Mouse (Mus musculus): ENCODE results near the gene Mkln1. TPM values are rescaled to one million over a fixed set of nuclear protein-coding genes. Genes with fewer than 3 reads are reported as not detected.

Gene Mkln1
- polyA plus RNA-seq, 2 experiments from 2014 or later: 314 to 377 TPM

DNA sequence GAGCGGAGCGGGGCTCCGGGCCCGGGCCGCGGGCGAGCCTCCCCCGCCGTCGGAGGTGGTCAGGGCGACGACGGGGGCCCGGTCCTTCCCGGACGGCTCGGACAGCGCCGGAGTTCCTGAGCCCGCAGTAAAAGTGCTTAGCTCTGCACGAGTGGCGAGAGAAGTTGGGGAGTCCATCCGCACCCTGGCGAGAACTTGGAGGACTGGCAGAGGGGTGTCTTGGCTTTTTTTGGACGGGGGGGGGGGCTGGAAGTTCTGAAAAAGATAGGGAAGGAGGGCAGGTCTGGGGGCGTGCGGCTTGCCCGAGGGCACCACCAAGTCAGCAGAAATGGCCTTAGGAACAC lies 643 bp downstream of the Mkln1 start:
- ATAC-seq: peak; percentile 7

DNA sequence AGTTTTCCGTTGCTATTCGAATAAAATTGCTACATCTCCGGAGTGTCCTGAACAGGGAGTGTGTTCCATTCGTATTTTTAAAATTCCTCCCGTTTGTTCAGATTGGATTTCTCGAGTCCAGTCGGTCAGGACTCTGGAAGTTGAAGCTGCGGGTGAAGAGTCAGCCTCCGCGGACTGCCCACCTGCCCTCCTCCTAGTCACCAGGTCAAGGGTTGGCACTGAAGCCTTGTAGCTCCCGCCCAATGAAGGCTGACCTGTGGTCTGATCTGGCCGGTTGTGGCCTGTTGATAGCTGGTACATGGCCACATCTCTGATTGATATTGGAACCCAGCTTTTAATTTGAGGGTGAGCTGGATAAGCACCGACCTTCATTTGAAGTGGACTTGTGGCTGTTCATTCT lies 1.0 kb downstream of the Mkln1 start:
- no peak for ATAC-seq

DNA sequence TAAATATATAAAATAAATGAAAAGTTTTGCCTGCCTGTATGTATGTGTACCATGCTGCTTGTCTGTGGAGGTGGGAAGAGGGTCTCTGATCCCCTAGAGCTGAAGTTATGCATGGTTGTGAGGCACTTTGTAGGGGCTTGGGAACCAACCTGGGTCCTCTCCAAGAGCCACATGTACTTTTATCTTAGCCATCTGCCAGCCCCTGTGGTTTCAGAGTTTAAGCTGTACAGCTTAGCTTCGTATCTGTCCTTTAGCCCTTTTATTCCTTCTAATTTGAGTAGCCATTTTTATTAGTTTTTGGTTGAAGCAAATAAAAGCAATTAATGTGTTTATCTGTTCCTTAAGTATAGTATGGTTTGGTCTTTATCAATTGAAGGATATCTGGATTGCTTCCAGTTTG lies 12.5 kb downstream of the Mkln1 start:
- ATAC-seq: no peak

DNA sequence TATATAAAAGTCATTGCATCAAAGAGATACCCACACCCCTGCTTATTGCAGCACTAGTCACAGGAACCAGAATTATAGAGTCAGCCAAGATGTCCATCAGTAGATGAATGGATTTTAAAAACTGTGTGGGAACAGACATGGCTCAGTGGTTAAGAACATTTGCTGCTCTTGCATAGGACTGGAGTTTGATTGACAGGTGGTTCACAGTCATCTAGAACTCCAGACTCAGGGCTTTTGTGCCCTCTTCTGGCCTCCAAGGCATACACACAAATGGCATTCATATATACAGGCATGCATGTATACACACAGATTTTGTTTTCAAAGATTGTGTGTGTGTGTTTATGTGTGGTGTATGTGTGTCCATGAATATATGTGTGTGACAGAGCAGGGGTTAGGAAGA lies 14.0 kb downstream of the Mkln1 start:
- ATAC-seq: peak; percentile 82

DNA sequence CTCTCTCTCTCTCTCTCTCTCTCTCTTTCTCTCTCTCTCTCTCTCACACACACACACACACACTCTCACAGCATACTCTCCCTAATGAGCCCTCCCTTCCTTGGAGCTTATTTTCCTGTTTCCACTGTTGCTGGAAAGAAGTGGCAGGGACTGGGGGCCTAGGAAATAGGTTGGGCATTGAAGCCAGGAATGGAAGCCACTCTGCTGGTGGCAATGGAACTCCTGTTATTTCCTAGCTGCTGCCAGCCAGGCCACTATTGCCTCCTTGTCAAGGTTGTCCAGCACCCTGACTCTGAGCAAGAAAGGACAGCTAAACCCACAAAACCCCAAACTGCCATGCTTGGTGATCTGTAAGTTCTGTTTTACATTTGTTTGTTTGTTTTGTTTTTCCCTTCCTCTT lies 15.0 kb downstream of the Mkln1 start:
- no peak for ATAC-seq

DNA sequence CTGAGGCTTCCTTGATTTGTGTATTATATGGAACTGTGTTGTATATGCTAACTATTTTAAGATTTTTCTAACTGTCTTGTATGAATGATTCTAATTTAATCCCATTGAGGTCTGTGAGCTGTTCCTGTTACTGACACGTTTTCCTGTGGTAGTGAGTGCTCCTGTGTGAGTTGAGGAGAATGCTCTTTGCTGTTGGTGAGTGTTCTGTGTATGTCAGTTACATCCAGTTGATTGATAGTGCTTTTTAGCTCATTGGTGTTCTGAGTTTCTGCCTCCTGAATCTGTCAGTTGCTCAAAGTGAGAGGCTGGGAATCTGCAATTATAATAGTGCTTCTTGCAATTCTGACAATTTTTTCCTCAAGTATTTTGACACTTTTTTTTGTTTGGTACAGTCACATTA lies 15.8 kb downstream of the Mkln1 start:
- no peak for ATAC-seq

DNA sequence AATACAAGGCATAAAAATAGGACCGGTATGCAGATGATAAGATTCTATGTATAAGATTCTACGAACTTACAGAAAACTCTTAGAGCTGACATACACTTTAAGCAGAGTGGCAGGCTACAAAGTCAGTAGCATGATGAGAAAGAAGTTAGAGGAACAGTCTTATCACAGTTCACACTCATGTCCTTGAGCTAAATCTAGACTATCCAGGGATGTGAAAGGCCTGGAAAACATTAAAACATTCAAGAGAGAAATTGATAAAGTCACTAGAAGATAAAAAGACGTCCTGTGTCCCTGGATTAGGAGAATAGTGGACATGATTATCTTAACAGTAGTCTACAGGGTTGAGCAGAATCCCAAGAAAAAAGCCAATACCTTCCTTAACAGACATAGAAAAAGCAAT lies 26.9 kb downstream of the Mkln1 start:
- ATAC-seq: no peak

DNA sequence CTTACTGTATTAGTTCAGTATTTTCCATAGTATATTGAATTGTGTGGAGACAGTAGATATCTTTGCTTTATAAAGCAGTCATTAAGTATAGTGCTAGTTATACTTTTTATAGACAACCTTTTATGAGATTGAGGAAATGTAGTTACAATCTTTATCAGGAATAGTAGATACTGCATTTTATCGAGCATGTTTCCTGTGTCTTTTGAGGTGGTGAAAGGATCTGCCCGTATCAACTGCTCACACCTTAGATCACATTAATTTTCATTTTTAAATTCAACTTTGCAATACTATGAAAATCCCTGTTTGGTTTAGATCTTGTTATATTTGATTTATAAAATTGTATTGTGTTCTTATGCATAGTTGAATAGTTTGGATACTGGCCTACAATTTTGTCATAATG lies 38.7 kb downstream of the Mkln1 start:
- no peak for ATAC-seq

DNA sequence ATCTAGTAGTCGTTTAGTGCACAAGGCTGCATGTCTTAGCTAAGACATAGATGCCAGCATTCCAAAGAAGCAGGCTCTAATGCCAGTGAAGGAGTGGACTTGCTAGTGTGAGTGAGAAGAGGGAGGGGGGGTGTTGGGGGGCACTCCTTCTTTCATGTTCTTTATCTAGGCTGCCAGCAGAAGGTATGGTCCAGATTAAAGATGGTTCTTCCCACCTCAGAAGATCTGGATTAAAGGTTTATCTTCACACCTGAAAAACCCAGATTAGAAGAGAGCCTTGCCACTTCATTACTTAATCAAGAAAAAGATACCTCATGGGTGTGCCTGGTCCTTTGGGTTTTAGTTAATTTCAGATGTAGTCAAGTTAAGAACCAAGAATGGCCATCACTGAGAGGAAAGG lies 46.7 kb downstream of the Mkln1 start:
- no peak for ATAC-seq

DNA sequence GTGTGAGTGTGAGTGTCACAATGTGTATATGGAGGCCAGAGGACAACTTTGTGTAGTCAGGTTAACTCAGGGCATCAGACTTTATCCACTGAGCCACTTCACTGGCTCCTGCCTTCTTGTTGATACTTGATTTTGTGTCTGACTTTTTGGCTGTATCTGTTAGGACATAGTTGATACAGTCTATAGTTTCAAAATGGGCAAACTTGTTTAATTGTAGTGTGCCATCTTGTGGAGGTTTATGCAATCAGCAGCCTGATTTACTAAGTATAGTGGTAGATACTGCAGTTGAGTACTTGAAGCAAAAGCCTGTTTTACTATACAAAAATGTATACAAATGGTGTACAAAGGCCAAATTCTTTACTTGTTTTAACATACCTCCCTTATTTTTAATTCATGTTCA lies 55.2 kb downstream of the Mkln1 start:
- peak; percentile 80 for ATAC-seq

DNA sequence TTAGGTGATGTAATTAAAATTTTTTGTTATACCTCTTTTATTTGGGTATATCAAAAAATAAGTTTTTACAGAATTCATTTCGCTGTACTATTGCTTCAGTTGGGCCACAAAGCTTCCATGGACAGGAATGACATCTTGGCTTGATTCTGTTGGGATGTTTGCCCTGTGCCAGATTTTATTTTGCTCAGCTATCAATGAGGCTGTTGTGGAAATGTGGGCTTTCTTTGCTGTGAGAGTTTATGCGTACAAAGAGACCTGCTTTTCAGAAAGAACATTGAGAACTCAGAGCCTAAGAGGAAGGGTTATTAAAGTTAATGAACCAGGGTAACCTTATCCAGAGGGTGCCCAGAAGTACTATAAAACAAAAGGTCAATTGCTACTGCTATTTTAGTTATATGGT lies 56.8 kb downstream of the Mkln1 start:
- ATAC-seq: no peak

DNA sequence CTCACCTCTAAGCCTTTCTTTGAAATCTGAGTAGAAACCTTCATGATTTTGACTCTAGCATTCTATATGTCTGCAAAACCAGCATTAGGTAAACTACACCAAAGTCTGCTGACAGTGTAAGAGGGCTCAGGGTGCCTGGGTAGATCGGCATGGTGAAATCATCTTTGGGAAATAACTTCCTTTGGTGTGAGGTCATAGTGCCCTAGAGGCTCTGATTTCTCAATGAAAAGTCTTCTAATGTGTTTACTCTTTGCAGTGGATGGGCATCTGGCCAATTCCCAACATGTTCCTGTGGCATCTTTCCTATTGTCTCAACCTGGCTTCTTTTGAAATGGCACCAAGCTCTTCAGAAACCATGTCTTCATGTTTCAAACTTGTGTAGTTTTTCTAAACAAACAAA lies 58.5 kb downstream of the Mkln1 start:
- no peak for ATAC-seq

DNA sequence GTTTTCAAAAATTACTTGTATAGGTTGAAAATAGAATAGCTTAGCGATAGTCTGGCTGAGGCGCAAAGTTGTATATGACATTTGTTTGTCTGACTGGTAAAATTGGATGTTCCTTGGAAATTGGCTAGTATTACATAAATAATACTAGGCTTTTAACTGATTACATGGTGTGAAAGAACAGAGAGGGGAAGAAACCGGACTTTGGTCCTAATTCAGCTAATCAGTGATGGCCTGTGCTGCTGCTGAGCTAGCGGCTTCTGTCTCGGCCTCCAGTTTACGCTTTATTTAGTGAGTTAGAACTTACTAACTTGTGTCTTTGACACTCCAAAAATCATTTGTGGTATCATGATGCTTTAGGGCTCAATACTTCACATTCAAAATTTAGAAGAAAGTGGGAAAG lies 70.9 kb downstream of the Mkln1 start:
- no peak for ATAC-seq

DNA sequence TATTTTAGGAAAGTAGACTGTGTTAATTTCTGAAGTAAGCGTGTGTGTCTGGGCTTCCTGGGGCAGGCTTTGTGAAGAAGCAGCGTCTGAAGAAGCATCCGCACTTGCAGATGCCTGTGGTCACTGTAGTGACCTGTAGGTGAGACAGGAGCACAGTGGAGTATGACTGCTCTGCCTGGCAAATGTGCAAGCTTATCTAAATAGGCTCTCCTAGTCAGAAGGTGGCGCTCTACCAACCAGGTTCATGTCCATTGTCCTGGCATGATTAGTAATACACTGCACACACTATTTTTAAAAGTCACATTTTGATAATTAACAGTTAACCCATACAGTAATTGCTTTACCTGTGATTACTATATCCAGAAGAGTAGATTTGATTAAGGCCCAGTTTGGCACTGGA lies 79.7 kb downstream of the Mkln1 start:
- no peak for ATAC-seq

DNA sequence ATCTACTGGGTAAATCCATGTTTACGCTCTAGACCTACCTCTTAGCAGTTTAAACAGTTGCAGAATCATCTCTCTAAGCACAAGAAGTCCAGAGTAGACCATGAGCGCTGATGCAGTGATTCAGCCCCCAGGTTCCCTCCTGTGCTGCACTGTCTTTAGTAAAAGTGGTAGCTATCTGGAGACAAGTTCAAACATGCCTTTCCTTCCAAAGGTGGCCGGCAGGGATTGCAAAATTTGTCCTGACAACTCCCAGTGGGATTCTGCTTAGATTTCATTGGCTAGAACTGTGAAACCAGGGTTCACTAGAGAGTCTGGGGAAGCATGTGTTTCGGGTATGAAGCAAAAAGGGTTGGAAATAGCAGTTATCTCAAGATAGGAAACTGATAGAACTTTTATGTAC lies 81.5 kb downstream of the Mkln1 start:
- no peak for ATAC-seq

DNA sequence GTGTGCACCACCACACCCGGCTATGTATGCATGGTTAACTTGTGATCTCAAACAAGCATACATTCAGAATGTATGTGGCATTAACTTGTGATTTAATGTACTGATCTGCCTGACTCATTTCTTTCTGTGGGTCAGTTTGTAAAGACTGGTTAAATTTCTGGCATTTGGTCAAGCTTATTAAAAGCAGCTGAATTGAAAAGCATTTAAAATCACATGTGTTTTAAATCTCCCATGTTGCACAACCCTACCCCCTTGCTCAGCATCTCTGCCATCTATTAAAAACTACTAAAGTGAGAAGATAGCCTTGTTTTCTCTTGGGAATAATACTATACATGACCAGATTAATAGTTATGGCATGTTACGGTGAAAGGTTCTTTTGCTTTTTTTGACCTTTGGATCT lies 88.1 kb downstream of the Mkln1 start:
- ATAC-seq: no peak

DNA sequence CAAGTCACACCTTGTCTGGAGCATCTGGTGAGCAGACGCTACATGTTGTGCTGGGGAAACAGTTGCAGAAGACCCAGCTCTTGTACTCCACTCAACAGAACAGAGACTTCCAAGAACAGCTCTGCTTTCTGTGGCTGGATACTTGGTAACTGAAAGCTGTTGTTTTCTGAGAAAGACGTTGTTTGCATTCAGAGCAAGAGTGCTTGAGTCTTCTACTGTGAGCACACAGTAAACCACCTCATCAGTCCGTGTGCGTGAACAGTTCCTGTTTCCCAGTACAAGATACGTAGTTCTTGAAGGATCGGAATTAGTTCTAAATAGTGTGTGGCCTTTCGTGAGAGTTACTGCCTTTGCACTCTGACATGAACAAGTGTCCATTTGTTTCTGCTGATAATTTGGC lies 91.4 kb downstream of the Mkln1 start:
- ATAC-seq: peak; percentile 60

DNA sequence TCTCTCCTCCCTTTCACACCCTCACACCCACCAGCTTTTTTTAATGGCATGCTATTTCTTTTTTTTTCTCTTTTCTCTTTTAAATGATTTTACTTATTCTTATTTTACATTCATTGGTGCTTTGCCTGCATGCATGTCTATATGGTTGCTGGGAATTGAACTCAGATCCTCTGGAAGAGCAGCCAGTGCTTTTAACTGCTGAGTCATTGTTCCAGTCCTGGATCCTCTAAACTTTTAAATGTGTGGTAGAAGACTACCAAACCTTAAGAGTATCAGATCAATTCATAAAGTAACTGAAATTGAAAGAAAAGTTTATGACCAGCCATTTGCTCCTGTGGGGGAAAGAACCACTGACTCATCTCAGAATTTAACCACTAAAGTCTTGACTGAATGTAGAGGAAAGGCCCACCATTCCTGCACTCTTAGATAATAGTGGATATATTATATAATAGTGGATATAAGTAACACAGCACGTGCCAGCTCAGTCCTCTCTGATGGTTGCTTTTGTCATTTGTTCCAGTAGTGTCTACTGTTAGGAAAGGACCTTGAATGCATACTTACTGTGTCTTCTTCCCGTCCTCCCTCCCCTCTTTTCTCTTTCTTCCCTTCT lies 96.7 kb downstream of the Mkln1 start:
- ATAC-seq: peak; percentile 79

DNA sequence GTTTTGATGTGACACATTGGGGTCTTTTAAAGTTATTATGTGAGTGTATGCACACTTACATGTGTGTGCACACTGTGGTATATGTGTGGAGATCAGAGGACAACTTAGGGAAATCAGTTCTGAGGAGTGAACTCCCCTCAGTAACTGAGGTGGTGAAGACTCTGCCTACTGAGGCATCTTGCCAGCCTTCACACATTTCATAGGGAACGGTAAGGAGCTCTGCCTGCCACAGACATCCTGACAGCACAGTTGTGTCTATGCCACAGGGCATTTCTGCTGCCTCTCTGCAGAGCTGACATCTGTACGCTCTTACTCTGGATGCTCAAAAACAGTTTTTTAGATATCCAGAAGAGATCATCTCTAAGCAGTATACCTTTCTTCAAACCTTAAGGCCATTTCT lies 97.7 kb downstream of the Mkln1 start:
- no peak for ATAC-seq

DNA sequence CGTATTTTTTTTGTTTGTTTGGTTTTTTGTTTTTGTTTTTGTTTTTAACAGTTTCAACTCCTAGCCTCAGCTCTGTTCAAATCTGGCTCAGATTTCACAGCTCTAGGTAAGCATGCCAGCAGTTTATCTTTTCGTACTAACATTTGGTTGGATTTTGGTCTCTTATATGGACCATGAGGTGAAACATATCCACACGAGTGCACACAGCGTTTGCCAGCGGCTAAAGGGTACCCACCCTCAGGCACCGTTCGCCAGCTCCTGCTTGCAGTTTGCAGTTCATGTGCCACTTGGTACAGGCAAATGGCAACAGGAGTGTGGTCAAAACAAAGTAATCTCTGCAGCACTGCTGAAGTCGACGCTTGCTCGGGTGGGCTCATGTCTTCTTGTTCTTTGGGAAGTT lies 101.3 kb downstream of the Mkln1 start:
- no peak for ATAC-seq

DNA sequence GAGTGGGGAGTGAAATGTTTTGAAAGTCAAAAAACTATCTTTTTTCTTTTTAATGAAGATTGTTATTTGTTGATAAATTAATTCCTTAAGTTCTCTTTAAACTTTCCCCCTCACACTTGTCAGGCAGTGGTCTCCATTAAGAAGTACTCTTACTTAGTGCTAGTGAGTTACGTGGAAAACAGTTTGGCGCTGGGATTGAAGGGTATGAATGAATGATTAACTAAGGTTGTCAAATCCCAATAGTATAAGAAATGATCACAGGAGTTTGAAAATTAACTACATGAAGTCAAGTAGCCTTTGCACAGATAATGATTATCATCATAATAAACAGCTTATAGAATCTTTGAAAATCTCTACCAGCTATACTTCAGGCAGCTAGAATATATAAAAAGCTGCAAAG lies 101.7 kb downstream of the Mkln1 start:
- no peak for ATAC-seq

DNA sequence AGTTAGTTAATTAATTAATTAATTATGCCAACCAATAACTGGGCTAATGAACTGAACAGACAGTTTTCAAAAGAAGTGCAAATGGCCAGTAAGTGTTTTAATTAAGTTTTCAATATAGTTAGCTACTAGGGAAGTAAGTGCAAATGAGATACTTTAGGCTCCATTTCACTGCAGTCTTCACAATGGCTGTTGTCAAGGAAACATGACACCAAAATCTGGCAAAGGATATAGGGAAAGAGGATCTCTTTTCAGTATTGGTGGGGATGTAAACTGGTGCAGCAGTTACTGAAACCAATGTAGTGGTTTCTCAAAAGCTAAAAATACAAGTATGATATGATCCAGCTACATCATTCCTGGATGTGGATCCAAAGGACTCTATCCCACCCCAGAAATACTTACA lies 102.2 kb downstream of the Mkln1 start:
- ATAC-seq: no peak

DNA sequence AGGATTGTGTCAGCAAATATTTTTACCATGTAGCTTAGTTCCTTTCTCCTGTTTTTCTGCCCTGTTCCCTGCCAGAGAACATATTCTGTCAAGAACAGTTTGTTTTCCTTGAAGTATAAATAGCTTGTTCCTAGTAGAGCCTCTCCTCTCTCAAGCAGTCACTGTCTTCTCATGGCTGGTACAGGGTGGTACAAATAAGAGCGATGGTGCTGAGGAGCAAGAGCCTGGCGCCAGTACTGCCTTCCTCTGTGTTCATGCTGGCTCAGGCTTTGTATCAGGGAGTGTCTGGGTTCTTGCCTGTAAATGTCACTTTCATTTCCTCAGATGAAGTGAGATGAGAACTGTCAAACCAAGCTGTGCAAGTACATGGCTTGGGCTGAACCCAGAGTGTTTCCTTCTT lies 104.1 kb downstream of the Mkln1 start:
- ATAC-seq: no peak

DNA sequence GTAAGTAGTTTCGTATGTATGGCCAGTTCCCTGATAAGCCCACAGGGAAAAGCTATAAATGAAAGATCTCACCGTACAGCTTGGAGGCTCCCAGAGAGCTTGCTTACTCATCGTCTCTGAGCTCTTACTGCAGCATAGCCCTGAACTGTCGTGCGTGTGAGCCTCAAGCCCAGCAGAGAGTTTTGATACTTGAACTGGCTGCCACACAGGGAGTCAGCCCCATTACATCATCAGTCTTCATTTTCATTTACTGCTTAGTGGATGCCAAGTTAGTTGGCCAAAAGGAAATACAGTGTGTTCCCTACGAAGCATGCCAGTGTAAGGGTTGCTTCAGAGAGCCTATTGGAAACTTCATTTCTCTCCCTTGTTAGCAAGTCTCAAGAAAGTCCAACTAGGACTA lies 115.2 kb downstream of the Mkln1 start:
- no peak for ATAC-seq

DNA sequence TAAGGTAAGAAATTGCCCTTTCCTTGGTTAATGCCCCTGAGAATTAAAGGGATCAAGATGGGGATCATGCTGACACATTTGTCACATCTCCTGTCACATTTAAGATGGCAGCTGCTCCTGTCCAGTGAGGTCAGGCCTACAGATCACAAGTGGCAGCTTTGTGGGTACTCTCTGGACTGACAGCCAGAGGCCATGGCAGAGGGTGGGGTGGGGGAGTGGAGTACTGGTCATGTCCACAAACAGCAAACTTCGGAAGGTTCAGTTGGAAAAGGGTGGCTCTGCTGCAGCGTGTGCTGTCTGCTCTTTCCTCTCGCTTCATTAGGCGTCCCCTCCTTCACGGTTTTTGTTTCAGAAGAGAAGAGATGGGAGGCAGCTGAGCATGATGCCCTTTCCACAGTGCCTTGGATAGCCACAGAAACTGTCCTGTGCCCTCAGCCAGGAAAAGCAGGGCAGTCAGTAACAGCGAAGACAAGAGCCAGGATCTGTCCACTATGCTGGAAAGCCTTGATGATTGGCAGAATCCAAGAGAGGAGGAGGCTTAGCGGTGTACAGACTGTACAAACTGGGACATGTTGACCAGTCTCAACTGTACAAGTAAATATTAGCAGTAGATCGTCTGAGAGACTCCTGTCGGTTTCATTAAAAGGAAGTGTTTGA lies 119.3 kb downstream of the Mkln1 start:
- no peak for ATAC-seq
